Mouse (Mus musculus): ENCODE results near the gene Zfp423.

DNA sequence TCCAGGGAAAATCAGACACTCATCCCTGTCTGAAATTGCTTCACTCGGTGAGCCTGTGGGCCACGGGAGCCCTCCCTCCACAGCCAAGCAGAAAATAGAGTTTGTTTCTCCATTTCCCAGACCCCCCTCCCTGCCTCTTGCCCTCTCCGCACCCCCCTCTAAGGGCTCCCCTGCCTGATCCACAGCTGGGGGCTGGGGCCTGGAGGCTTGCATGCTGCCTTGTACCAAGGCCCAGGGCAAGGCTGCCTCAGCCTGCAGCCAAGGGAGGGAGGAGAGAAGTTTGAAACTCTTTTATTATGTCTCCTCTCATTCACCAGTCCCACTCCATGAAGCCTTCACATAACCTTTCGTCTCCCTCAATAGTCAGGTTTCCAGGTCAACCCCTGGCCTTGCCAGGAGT is 224.5 kb downstream of the Zfp423 start:
- TF ChIP-seq CTCF (IDR thresholded peaks at IDR 0.05; ENCODE audit: low read depth) (no peak), EP300 (IDR thresholded peaks at IDR 0.05; ENCODE audit: low read depth) (no peak)

All from heart, postnatal 0 days (tissue).